Mouse (Mus musculus) midbrain, postnatal 0 days (tissue): ENCODE measurements at regions not wholly inside any gene's neighbourhood (a gene's known extent, or its start where the extent isn't known, plus 50 kb on each side); places are given as distances from the start of the nearest gene placed in this dataset.
A peak's percentile ranks its signal among the peaks of the same experiment; 100 is the strongest.

Experiments
- ATAC-seq: fragments of 200-750 bp; cut with Nextera tagmentation; 2 replicates; pipeline ENCODE4 v1.8.0; 2017; ENCODE audit warnings: moderate number of reproducible peaks, mild to moderate bottlenecking, moderate TSS enrichment, moderate library complexity; ENCODE audit not compliant: low FRiP score
- DNase-seq: peaks from one replicate; pipeline ENCODE4 v3.0.0-alpha.2; 2015; ENCODE audit warnings: low spot score
- H3K27ac ChIP-seq: fragments of 300-500 bp; sonication (generic); 2 replicates; pipeline ENCODE4 v1.5.1; 2014; ENCODE audit warnings: low read depth, mild to moderate bottlenecking, low read length, mixed read lengths
- H3K27me3 ChIP-seq: fragments of 300-500 bp; sonication (generic); 2 replicates; pipeline ENCODE4 v1.6.1; 2014; ENCODE audit warnings: low read length, control low read depth, mixed read lengths; ENCODE audit not compliant: insufficient read depth
- H3K36me3 ChIP-seq: fragments of 300-500 bp; sonication (generic); 2 replicates; pipeline ENCODE4 v1.6.1; 2014; ENCODE audit warnings: low read length, control low read depth, mixed read lengths; ENCODE audit not compliant: insufficient read depth
- H3K4me1 ChIP-seq: fragments of 300-500 bp; sonication (generic); 2 replicates; pipeline ENCODE4 v1.6.1; 2014; ENCODE audit warnings: mild to moderate bottlenecking, control low read depth, antibody characterized with exemption, low read length, mixed read lengths; ENCODE audit not compliant: insufficient read depth
- H3K4me2 ChIP-seq: fragments of 300-500 bp; sonication (generic); 2 replicates; pipeline ENCODE4 v1.6.1; 2014; ENCODE audit warnings: low read depth, mild to moderate bottlenecking, low read length, mixed read lengths; ENCODE audit not compliant: poor library complexity, severe bottlenecking
- H3K4me3 ChIP-seq: fragments of 300-500 bp; sonication (generic); 2 replicates; pipeline ENCODE4 v1.5.1; 2014; ENCODE audit warnings: low read depth, mild to moderate bottlenecking, low read length, moderate library complexity
- H3K9ac ChIP-seq: fragments of 300-500 bp; sonication (generic); replicated peaks from 2 replicates; pipeline ENCODE4 v1.6.1; 2014; ENCODE audit warnings: mild to moderate bottlenecking, low read length, moderate library complexity, mixed read lengths; ENCODE audit not compliant: poor library complexity, severe bottlenecking
- H3K9me3 ChIP-seq: fragments of 300-500 bp; sonication (generic); 2 replicates; pipeline ENCODE4 v1.6.1; 2016; ENCODE audit warnings: low read length, control low read depth
- CTCF ChIP-seq: IDR thresholded peaks from 2 replicates; pipeline ENCODE4 v1.5.1; 2016; ENCODE audit warnings: antibody characterized with exemption, mild to moderate bottlenecking
- WGBS: fragments of 180-500 bp; shearing (Covaris S2); extraction: QIAGEN DNeasy Blood & Tissue Kit; methylation state at CpG from one replicate; pipeline ENCODE4 v1.1.7; 2014; 5-methylcytosine and 5-hydroxymethylcytosine counted together

- Histone ChIP-seq H3K36me3 (no peaks in the 10 kb centered on the region), H3K4me3 (no peak overlapping the region), H3K27me3 (no peaks in the 10 kb centered on the region), H3K27ac (no peak overlapping the region), H3K4me1 (peaks cover 4% of the 10 kb centered on the region; the same call in 1 of the 2 replicates), H3K9ac (no peak overlapping the region), H3K9me3 (no peaks in the 10 kb centered on the region), H3K4me2 (no peak overlapping the region)
- 40% methylated on average over 14 of the region's 14 CpGs for WGBS
- peak; percentile 27 for DNase-seq
- peak; percentile 49; the same call in 1 of the 2 replicates for ATAC-seq
- TF ChIP-seq CTCF, result no peak
Observed at GRCm38 (mm10) chr7:36945024-36945815, 247.3 kb downstream of the Tshz3 start.

DNA sequence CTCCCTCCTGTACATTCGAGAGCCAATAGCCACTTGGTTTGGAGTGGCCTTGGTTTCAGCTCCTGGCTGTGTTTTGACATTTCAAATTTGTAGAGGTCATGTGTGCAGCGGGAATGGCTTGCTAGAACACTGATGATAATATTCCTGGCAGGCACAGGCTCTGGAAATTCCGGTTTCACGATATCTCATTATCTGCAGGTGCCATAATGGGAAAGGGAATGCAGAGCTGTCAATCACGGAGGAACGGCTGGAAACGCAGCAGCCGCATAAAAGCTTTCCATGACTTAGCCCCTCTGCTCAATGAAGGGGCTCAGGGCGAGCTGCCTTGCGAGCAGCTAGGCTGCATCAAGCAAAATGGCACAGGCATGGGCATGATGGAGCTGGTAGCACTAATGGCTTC lies 251.6 kb downstream of the Tshz3 start:
- Histone ChIP-seq H3K27ac (no peak overlapping the region), H3K9ac (no peak overlapping the region), H3K4me3 (no peak overlapping the region), H3K36me3 (no peaks in the 10 kb centered on the region), H3K4me1 (peaks cover 4% of the 10 kb centered on the region; the same call in 1 of the 2 replicates), H3K27me3 (no peaks in the 10 kb centered on the region), H3K9me3 (no peaks in the 10 kb centered on the region), H3K4me2 (no peak overlapping the region)
- peak; percentile 18 for DNase-seq
- ATAC-seq, result no peak
- no peak for TF ChIP-seq CTCF
- WGBS, result 34% methylated on average over 10 of the region's 10 CpGs

DNA sequence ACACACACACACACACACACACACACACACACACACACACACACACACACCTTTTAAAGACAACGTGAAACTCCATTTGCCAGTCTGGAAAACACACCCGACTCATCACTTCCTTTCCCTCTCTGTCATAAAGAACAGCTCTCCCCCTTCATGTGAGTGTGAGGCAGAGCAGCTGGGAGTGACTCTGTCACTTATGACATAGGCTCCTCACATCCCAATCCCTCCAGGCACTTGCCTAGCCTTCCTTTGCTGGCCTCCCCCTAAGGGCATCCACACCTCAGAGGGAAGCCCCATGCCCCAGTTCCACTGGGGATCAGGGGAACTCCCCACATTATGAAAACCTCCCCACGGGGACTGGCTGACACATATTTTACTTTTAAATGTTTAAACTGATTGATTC lies 257.5 kb downstream of the Tshz3 start:
- H3K36me3 ChIP-seq, result no peaks in the 10 kb centered on the region
- no peaks in the 10 kb centered on the region for H3K4me1 ChIP-seq
- no peak overlapping the region for H3K27ac ChIP-seq
- WGBS, result 58% methylated on average over 3 of the region's 3 CpGs
- no peak overlapping the region for H3K4me3 ChIP-seq
- H3K4me2 ChIP-seq, result no peak overlapping the region
- ATAC-seq (no peak), DNase-seq (no peak)
- H3K27me3 ChIP-seq, result no peaks in the 10 kb centered on the region
- H3K9ac ChIP-seq, result no peak overlapping the region
- no peak for TF ChIP-seq CTCF
- H3K9me3 ChIP-seq, result no peaks in the 10 kb centered on the region

DNA sequence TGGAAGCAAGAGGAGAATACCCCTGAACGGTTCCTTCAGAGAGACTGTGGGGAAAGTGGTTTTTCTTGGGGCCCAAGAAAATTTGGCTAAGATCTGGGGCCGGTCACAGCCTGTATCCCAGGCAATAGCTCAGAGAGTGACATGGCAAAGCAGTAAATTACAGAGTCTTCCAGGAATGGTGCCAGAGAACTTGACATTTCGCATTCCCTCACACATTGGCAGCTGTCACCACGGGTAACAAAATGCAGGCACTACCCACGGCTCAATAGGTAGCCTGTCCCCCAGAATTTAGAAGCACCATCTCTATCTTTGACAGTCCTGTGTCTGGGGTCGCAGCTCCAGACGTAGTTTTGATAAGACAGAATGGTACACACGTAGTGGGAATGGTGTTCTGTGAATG lies 260.3 kb downstream of the Tshz3 start:
- H3K4me2 ChIP-seq, result no peak overlapping the region
- H3K9ac ChIP-seq, result no peak overlapping the region
- TF ChIP-seq CTCF, result no peak
- H3K4me1 ChIP-seq, result no peaks in the 10 kb centered on the region
- no peak overlapping the region for H3K27ac ChIP-seq
- H3K4me3 ChIP-seq, result no peak overlapping the region
- no peaks in the 10 kb centered on the region for H3K27me3 ChIP-seq
- WGBS, result 71% methylated on average over 8 of the region's 8 CpGs
- DNase-seq, result no peak
- H3K36me3 ChIP-seq, result no peaks in the 10 kb centered on the region
- ATAC-seq, result no peak
- no peaks in the 10 kb centered on the region for H3K9me3 ChIP-seq

DNA sequence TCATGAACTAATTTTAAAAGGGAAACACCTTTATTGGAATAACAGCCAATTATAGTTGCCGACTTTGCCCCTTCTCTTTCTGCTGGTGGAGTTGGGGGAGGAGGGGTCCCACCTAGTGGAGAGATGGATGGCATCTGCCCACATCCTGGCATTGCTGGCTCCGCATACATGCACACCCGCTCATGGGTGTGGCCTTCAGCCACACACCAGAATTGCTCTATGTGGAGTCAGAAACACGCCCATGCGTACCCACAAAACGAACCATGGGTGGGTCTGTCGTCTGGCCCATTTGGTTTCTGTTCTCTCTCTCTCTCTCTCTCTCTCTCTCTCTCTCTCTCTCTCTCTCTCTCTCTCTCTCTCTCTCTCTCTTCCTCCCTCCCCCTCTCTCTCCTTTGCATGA lies 273.9 kb downstream of the Tshz3 start:
- Histone ChIP-seq H3K27ac (no peak overlapping the region), H3K4me2 (no peak overlapping the region), H3K4me1 (no peaks in the 10 kb centered on the region), H3K27me3 (no peaks in the 10 kb centered on the region), H3K9me3 (no peaks in the 10 kb centered on the region), H3K4me3 (no peak overlapping the region), H3K36me3 (no peaks in the 10 kb centered on the region), H3K9ac (no peak overlapping the region)
- ATAC-seq (no peak), DNase-seq (no peak)
- peak; percentile 16; the same call in 1 of the 2 replicates for TF ChIP-seq CTCF
- WGBS, result 91% methylated on average over 7 of the region's 7 CpGs

DNA sequence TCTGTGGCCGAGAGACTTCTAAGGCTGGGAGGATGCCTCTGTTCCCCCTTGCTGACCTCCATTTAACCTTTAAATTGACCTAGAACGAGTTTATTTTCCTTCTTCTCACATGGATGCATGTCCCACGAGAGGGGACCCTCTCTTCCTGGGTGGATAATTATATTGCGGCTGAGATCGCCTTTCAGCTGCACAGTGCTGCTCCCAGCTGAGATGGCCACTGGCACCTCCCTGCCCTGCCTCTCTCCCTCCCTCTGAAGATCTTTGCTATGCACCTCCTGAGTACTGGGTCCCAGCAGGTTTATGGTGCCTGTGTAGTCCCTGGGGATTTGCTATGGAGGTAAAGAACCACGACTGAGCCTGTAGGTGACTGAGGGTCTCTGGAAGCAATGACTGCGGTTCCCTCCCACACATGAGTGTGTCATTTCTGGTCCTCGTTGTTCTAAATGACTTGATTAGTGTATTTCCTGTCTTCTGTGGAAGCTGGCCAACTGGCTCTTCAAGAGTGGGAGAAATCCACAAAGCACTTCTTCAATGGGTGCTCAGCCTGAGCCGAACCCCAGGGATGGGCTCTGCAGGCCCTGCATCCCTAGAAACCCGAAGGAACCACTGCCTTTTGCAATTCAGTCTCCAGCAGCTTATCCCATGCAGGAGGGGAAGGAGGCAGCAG lies 275.9 kb downstream of the Tshz3 start:
- DNase-seq (no peak), ATAC-seq (no peak)
- Histone ChIP-seq H3K36me3 (no peaks in the 10 kb centered on the region), H3K27ac (no peak overlapping the region), H3K4me3 (no peak overlapping the region), H3K4me1 (no peaks in the 10 kb centered on the region), H3K4me2 (no peak overlapping the region), H3K27me3 (no peaks in the 10 kb centered on the region), H3K9ac (no peak overlapping the region), H3K9me3 (no peaks in the 10 kb centered on the region)
- WGBS, result 54% methylated on average over 10 of the region's 10 CpGs
- TF ChIP-seq CTCF, result no peak
